Comparison of ENCODE assay signal across 17 mouse cellular contexts in the genomic region with DNA sequence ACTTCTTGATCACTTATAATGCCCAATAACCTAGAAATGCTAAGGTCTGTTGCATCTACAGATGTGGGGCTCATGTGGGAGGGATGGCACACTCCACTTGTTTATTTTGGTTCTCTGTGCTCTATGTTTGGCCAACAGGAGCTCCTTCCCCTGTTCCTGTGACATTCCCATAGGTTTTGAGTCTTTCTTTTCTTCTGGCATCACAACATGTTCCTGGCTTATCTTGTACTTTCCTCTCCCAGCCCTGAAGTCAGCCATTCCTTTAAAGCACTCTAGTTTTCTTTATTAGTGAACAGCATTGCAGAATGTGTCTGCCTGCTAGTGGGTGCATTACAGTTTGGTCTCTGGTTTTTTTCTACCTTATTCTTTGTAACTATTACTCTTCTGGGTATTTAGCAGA.
"Had no signal": no experiment of that assay in that cellular context is flagged by ENCODE, and none has a peak within 500 bp of the region (broad histone marks: within the 10 kb centered on the region; RNA-seq: fewer than 3 reads in every experiment).

No protein-coding gene starts in this region.

- H3K4me1 ChIP-seq: liver, embryonic 15.5 days; midbrain, embryonic 10.5 days; neural tube, embryonic 15.5 days had no signal

- H3K27ac ChIP-seq: kidney, postnatal 0 days; liver, embryonic 15.5 days; midbrain, embryonic 10.5 days; neural tube, embryonic 15.5 days had no signal

- H3K27me3 ChIP-seq: liver, embryonic 15.5 days; neural tube, embryonic 15.5 days had no signal

- H3K36me3 ChIP-seq: liver, embryonic 15.5 days; midbrain, embryonic 10.5 days; neural tube, embryonic 15.5 days had no signal

- DNase-seq: kidney, adult 11 months; kidney, adult 9 months; kidney, postnatal 36 days; left cerebral cortex, postnatal 4 days; lung, embryonic 14.5 days; lung, postnatal 10 days; lung, postnatal 4 days; midbrain, embryonic 14.5 days; right cerebral cortex, adult 18-20 months; right cerebral cortex, postnatal 25 days; thymus, adult 18-20 months; thymus, postnatal 14 days had no signal

- H3K4me3 ChIP-seq: liver, embryonic 15.5 days; midbrain, embryonic 10.5 days; myocyte; neural tube, embryonic 15.5 days had no signal
